Mouse (Mus musculus): ENCODE measurements at regions not wholly inside any gene's neighbourhood (a gene's known extent, or its start where the extent isn't known, plus 50 kb on each side); places are given as distances from the start of the nearest gene placed in this dataset.

DNA sequence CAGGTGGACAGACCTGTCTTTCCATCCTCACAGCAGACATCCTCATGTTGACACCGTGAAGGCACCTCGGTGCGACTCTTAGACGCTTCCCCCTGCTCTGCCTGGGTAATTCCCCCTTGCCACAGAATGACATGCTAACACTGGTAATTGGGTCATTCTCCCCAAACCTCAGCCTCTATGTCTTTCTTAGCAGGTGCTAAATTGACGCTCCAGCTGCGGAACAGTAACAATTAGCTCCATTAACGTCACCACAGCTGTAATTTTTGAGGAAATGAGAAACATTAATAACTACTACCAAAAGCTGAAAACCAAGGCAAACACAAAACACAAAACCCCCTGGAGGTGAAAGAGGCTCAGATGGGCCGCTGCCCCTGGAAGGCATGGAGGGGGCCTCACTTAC lies 57.6 kb upstream of the Hdac4 start:
- Histone ChIP-seq H3K36me3 (ENCODE audit: control insufficient read depth, insufficient read depth, low read length, poor library complexity, severe bottlenecking) (no peaks in the 10 kb centered on the region), H3K4me3 (ENCODE audit: low read depth, low read length) (no peak overlapping the region), H3K4me1 (ENCODE audit: control insufficient read depth, insufficient read depth, low read length) (no peaks in the 10 kb centered on the region), H3K9me3 (replicated peaks; ENCODE audit: control insufficient read depth, insufficient read depth, low read length, poor library complexity, severe bottlenecking) (no peaks in the 10 kb centered on the region), H3K27me3 (ENCODE audit: control insufficient read depth, insufficient read depth, low read length, poor library complexity, severe bottlenecking) (no peaks in the 10 kb centered on the region), H3K27ac (ENCODE audit: insufficient read depth, low read length) (no peak overlapping the region), H3K9ac (ENCODE audit: low read depth, poor library complexity, severe bottlenecking) (no peak overlapping the region)
- TF ChIP-seq POLR2A (IDR thresholded peaks at IDR 0.05; ENCODE audit: insufficient read depth, low read length) (no peak), CTCF (IDR thresholded peaks at IDR 0.05; ENCODE audit: low read depth, low read length) (no peak), EP300 (IDR thresholded peaks at IDR 0.05; ENCODE audit: insufficient read depth, low read depth, low read length) (no peak)

DNA sequence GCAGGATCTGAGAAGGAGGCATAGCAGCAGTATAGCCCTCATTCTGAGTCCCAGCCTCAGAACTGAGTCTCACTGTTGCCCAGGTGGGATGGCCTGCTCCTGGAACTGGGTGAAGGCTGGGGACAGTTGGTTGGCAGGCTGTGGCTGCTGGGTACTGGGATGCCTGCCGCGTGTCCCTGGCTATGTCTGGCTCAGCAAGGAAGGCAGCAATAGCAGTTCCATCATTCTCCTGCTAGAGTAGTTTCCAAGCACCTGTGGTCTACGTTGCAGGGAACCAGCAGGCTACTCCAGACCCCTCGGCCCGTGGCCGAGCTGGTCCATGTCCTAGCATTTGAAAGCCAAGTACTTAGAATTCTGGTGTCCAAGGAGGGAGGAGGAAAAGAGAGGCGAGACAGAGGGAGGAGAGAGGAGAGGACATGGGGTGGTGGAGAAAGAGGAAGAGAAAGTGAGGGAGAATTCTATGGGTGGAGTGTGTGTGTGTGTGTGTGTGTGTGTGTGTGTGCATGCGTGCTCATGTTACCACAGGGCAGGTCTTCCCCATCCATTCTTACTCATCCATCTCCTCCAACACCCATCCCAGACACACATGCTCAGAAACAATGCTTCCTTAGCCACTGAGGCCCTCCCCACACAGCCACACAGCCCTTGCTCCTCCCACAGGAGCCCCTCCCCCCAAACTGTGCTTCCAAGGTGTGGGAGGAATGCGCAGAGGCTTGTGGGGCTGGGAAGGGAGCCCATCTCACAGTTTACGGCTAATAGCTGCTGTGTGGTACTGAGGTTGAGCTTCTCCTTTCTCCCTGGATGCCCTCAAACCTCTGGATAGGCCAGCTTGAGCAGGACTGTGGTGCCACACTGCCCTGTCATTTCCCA lies 55.3 kb upstream of the Hdac4 start:
- Histone ChIP-seq H3K9ac (ENCODE audit: low read depth, poor library complexity, severe bottlenecking) (no peak overlapping the region), H3K27ac (ENCODE audit: insufficient read depth, low read length) (no peak overlapping the region), H3K27me3 (ENCODE audit: control insufficient read depth, insufficient read depth, low read length, poor library complexity, severe bottlenecking) (no peaks in the 10 kb centered on the region), H3K9me3 (replicated peaks; ENCODE audit: control insufficient read depth, insufficient read depth, low read length, poor library complexity, severe bottlenecking) (no peaks in the 10 kb centered on the region), H3K36me3 (ENCODE audit: control insufficient read depth, insufficient read depth, low read length, poor library complexity, severe bottlenecking) (no peaks in the 10 kb centered on the region), H3K4me1 (ENCODE audit: control insufficient read depth, insufficient read depth, low read length) (no peaks in the 10 kb centered on the region), H3K4me3 (ENCODE audit: low read depth, low read length) (no peak overlapping the region)
- TF ChIP-seq EP300 (IDR thresholded peaks at IDR 0.05; ENCODE audit: insufficient read depth, low read depth, low read length) = no peak
- TF ChIP-seq POLR2A (IDR thresholded peaks at IDR 0.05; ENCODE audit: insufficient read depth, low read length) = no peak
- TF ChIP-seq CTCF (IDR thresholded peaks at IDR 0.05; ENCODE audit: low read depth, low read length) = no peak
